Comparison of ENCODE assay signal across 8 mouse cellular contexts in genomic region chr6:134566248-134566817, GRCm38 (mm10). TPM values are rescaled to one million over a fixed set of nuclear protein-coding genes. Genes with fewer than 3 reads are reported as not detected.
DNase-seq lines count a peak whose midpoint lies in the region; ATAC-seq and TF ChIP-seq lines count a peak whose summit lies in the region.

No protein-coding gene starts in this region.

- ATAC-seq in embryonic facial prominence, embryonic 12.5 days (ENCODE audit: insufficient number of reproducible peaks, insufficient read depth, low FRiP score, low TSS enrichment): peak; percentile 58
- peak; percentile 65 for ATAC-seq in intestine, embryonic 15.5 days

- H3K27me3 ChIP-seq in kidney, adult 2 months (replicated peaks; ENCODE audit: control insufficient read depth, insufficient read depth, low read length): no peaks in the 10 kb centered on the region
- H3K27me3 ChIP-seq in embryonic facial prominence, embryonic 12.5 days: no peaks in the 10 kb centered on the region
- no peaks in the 10 kb centered on the region for H3K27me3 ChIP-seq in intestine, embryonic 15.5 days (replicated peaks)
- H3K27me3 ChIP-seq in myocyte (ENCODE audit: control insufficient read depth, insufficient read depth, insufficient read length): no peaks in the 10 kb centered on the region

- no peak for TF ChIP-seq CTCF in kidney, adult 2 months (conservative IDR thresholded peaks at IDR 0.05; ENCODE audit: insufficient read depth, insufficient read length, low read depth, low read length)

- H3K4me1 ChIP-seq in kidney, adult 2 months (ENCODE audit: control insufficient read depth, insufficient read depth, low read length): peaks cover 10% of the 10 kb centered on the region
- H3K4me1 ChIP-seq in ES-E14 (ENCODE audit: control insufficient read depth in 2 of 2, insufficient read depth in 2 of 2, low read length in 2 of 2, poor library complexity in 1 of 2): peaks cover 2% of the 10 kb centered on the region in 2 experiments; a peak in 2 of 4 replicates
- H3K4me1 ChIP-seq in embryonic facial prominence, embryonic 12.5 days: peaks cover 9% of the 10 kb centered on the region; the same call in 1 of the 2 replicates
- H3K4me1 ChIP-seq in intestine, embryonic 15.5 days (replicated peaks): 0 out of 2 replicates have a peak, but pooled peaks cover 3% of the 10 kb centered on the region

- peak overlapping the region; percentile 94 for H3ac ChIP-seq in myocyte (ENCODE audit: control insufficient read depth, insufficient read length)

- H3K36me3 ChIP-seq in kidney, adult 2 months (ENCODE audit: control insufficient read depth, insufficient read depth, low read length): no peaks in the 10 kb centered on the region
- H3K36me3 ChIP-seq in ES-E14 (ENCODE audit: control insufficient read depth, insufficient read depth, low read length, poor library complexity, severe bottlenecking) (no peaks in the 10 kb centered on the region), myocyte (ENCODE audit: control insufficient read depth, insufficient read depth) (no peaks in the 10 kb centered on the region)
- no peaks in the 10 kb centered on the region for H3K36me3 ChIP-seq in embryonic facial prominence, embryonic 12.5 days
- no peaks in the 10 kb centered on the region for H3K36me3 ChIP-seq in intestine, embryonic 15.5 days

- no peaks in the 10 kb centered on the region for H3K9me3 ChIP-seq in ES-E14 (ENCODE audit: control insufficient read depth, insufficient read depth, low read depth, low read length)
- H3K9me3 ChIP-seq in embryonic facial prominence, embryonic 12.5 days: 0 out of 2 replicates have a peak, but pooled peaks cover under 1% of the 10 kb centered on the region
- H3K9me3 ChIP-seq in intestine, embryonic 15.5 days: no peaks in the 10 kb centered on the region

- H3K79me2 ChIP-seq in myocyte (ENCODE audit: control insufficient read depth, insufficient read depth): peaks cover 50% of the 10 kb centered on the region

- H3K9ac ChIP-seq in ES-E14 (ENCODE audit: insufficient read depth, low read depth, low read length, poor library complexity, severe bottlenecking): peak overlapping the region; percentile 98
- peak overlapping the region; percentile 98 for H3K9ac ChIP-seq in embryonic facial prominence, embryonic 12.5 days
- H3K9ac ChIP-seq in intestine, embryonic 15.5 days: peak overlapping the region; percentile 96

- H3K4me3 ChIP-seq in kidney, adult 2 months (ENCODE audit: insufficient read depth, low read depth, low read length): peak overlapping the region; percentile 84
- peak overlapping the region; percentile 93 to 99 for H3K4me3 ChIP-seq in ES-E14 (ENCODE audit: insufficient read depth in 1 of 2, low read depth in 1 of 2, low read length in 2 of 2, poor library complexity in 1 of 2, severe bottlenecking in 1 of 2)
- H3K4me3 ChIP-seq in embryonic facial prominence, embryonic 12.5 days: peak overlapping the region; percentile 88
- peak overlapping the region; percentile 80 for H3K4me3 ChIP-seq in intestine, embryonic 15.5 days (replicated peaks)
- H3K4me3 ChIP-seq in myocyte: peak overlapping the region; percentile 75

- 1% methylated on average over 38 of the region's 64 CpGs for WGBS in kidney, adult 2 months
- WGBS in embryonic facial prominence, embryonic 12.5 days: under 1% methylated on average over 52 of the region's 64 CpGs
- WGBS in intestine, embryonic 15.5 days: under 1% methylated on average over 52 of the region's 64 CpGs

- H3K4me2 ChIP-seq in embryonic facial prominence, embryonic 12.5 days (replicated peaks): peak overlapping the region; percentile 77
- H3K4me2 ChIP-seq in intestine, embryonic 15.5 days (replicated peaks): peak overlapping the region; percentile 82
- peak overlapping the region; percentile 83 for H3K4me2 ChIP-seq in myocyte (ENCODE audit: low read depth)

- in situ Hi-C loops in ES-E14 (cut with MboI; ENCODE audit: low sequenced_read_pairs in 2 of 2, unreplicated experiment in 2 of 2): no loop called here

- no peak for TF ChIP-seq POLR2A in kidney, adult 2 months (IDR thresholded peaks at IDR 0.05; ENCODE audit: low read depth, low read length)
- TF ChIP-seq POLR2A in myocyte (IDR thresholded peaks at IDR 0.05; ENCODE audit: insufficient read length, low read depth): no peak

- H3K27ac ChIP-seq in kidney, adult 2 months (ENCODE audit: insufficient read depth, low read depth, low read length): peak overlapping the region; percentile 98
- peak overlapping the region; percentile 89; the same call in 1 of the 2 replicates for H3K27ac ChIP-seq in ES-E14 (ENCODE audit: insufficient read depth, low read depth, low read length, poor library complexity, severe bottlenecking)
- H3K27ac ChIP-seq in embryonic facial prominence, embryonic 12.5 days: peak overlapping the region; percentile 99
- peak overlapping the region; percentile 99 for H3K27ac ChIP-seq in intestine, embryonic 15.5 days

- DNase-seq in kidney, adult 2 months: no peak
- no peak for DNase-seq in kidney, adult 11 months
- no peak for DNase-seq in ES-E14 (ENCODE audit: low read depth, low spot score)
- DNase-seq in left cerebral cortex, adult 9 months (ENCODE audit: low spot score in 2 of 2): no peak
- no peak for DNase-seq in layer of hippocampus, adult 9-11 months

TF ChIP-seq in ES-E14, 5 proteins besides CTCF, POLR2A, EP300 and RAD21:
- no peak for TF ChIP-seq ZNF384 (IDR thresholded peaks at IDR 0.05; ENCODE audit: low read depth, low read length)
- TF ChIP-seq CHD2 (IDR thresholded peaks at IDR 0.05; ENCODE audit: low read depth, low read length): no peak
- TF ChIP-seq MAFK (IDR thresholded peaks at IDR 0.05; ENCODE audit: insufficient read depth, low read depth, low read length): no peak

TF ChIP-seq in myocyte, 11 proteins besides CTCF, POLR2A, EP300 and RAD21:
- TF ChIP-seq CEBPB (IDR thresholded peaks at IDR 0.05; ENCODE audit: insufficient read depth, poor library complexity, severe bottlenecking) (no peak), TCF3 (IDR thresholded peaks at IDR 0.05; ENCODE audit: insufficient read length, low read depth) (no peak), REST (IDR thresholded peaks at IDR 0.05; ENCODE audit: insufficient read depth, insufficient read length) (no peak), MAX (IDR thresholded peaks at IDR 0.05; ENCODE audit: low read depth) (no peak), MYOG (IDR thresholded peaks at IDR 0.05; ENCODE audit: control insufficient read depth in 1 of 3, insufficient read depth in 1 of 3, insufficient read length in 2 of 3, low read depth in 2 of 3) (no peak), POLR2AphosphoS2 (IDR thresholded peaks at IDR 0.05; ENCODE audit: insufficient read length, low read depth) (no peak), TCF12 (IDR thresholded peaks at IDR 0.05; ENCODE audit: insufficient read depth, poor library complexity, severe bottlenecking) (no peak), MYOD1 (IDR thresholded peaks at IDR 0.05; ENCODE audit: control insufficient read depth in 1 of 3, insufficient read length in 2 of 3, low read depth in 2 of 3) (no peak), USF1 (IDR thresholded peaks at IDR 0.05; ENCODE audit: low read depth) (no peak), SRF (IDR thresholded peaks at IDR 0.05; ENCODE audit: control insufficient read depth, insufficient read length, low read depth) (no peak), E2F4 (IDR thresholded peaks at IDR 0.05; ENCODE audit: insufficient read depth) (no peak)

RNA-seq across cellular contexts. Expression of gene Lrp6, which starts 0.4 kb away (rescaled TPM):
- 39.6 and 46.0 TPM in 2 replicates for polyA plus RNA-seq in kidney, adult 2 months (2012; rRNA removed)
- total RNA-seq in ES-E14 (2012; rRNA removed): 46.8 and 72.9 TPM in 2 replicates
- polyA plus RNA-seq in embryonic facial prominence, embryonic 12.5 days (2016; fragmentation: Nextera tagmentation; extraction: Ambion mirVana): 41.6 and 42.8 TPM in 2 replicates
- 25.4 and 25.5 TPM in 2 replicates for polyA plus RNA-seq in intestine, embryonic 15.5 days (2015; fragmentation: Nextera tagmentation; extraction: Ambion mirVana)
- 8.4 TPM for polyA plus RNA-seq in myocyte (2012; fragmentation: generic; extraction: Trizol)
